ENCODE assay signal across 22 mouse cellular contexts in genomic region chr11:46143342-46143741, GRCm38 (mm10).
"Had no signal": no experiment of that assay in that cellular context is flagged by ENCODE, and none has a peak within 500 bp of the region (broad histone marks: within the 10 kb centered on the region; RNA-seq: fewer than 3 reads in every experiment).

No protein-coding gene starts in this region.

- ATAC-seq: hindbrain, embryonic 16.5 days; hindbrain, postnatal 0 days; inflammation-experienced regulatory T-cells, adult 6 months; intestine, embryonic 15.5 days; intestine, embryonic 16.5 days; intestine, postnatal 0 days had no signal

- DNase-seq: heart, postnatal 10 days; heart, postnatal 14 days; heart, postnatal 36 days; heart, postnatal 4 days; kidney, adult 11 months; kidney, adult 18-20 months; kidney, adult 2 months; kidney, adult 8-10 months; kidney, adult 9 months; kidney, postnatal 10 days; kidney, postnatal 14 days; kidney, postnatal 25 days; kidney, postnatal 36 days; kidney, postnatal 4 days; layer of hippocampus, adult 9-11 months; layer of hippocampus, postnatal 36 days had no signal
